Mouse (Mus musculus) cerebellum, postnatal 25 days (tissue): ENCODE data around the gene Col19a1.

Source experiments
- DNase-seq, 2 experiments: peaks; one replicate each; pipeline ENCODE4 v3.0.0; 2021; ENCODE audit warnings: mixed read lengths in 2 of 2

Gene Col19a1

DNA sequence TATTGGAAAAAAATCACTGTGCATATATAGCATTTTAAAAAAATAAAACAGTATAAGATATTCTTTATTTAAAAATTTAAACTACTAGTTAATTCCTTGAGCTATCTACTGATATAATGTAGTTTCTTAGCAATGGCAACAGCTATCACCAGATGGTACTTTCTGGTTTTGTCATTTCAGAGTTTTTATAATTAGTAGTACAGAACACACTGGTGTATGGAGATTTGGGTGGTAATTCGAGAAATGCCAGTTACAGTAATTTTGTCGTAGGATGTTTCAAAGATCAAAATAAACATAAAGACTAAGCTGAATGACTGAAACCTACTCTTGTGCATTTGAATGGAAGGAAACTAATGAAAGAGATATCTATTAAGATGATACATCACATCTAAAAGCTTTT, 129.3 kb downstream of the Col19a1 start:
- no peak for DNase-seq

DNA sequence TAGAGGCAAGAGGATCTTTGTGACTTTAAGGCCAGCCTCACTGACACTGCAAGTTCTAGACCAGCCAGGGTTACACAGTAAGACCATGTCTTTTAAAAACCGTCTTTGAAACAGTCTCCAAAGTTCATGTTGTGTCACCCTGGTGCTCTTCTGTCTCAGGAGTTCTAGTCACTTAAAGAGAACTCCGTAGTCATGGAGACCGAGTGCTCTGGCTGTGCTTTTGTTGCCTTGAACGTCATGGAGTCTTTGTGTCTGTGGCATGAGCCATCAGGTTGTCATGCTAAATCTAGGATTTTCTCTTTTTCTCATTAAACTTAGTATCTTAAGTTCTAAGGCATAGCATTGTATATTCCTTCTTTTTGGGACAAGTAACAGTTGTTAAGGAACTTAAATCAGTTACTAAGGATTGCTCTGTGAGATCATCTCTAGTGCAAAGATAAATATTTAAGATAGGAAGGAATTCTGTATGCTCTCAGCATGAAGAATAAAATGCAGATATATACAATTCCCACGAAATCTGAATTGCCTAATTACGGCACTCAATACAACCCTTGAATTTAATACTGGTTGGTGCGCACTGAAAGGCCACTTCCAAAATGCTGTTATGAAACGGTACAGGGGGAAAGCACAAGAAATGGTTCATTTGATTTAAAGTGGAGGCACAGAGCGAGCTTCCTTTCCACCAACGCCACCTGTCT, 134.6 kb downstream of the Col19a1 start:
- no peak for DNase-seq

DNA sequence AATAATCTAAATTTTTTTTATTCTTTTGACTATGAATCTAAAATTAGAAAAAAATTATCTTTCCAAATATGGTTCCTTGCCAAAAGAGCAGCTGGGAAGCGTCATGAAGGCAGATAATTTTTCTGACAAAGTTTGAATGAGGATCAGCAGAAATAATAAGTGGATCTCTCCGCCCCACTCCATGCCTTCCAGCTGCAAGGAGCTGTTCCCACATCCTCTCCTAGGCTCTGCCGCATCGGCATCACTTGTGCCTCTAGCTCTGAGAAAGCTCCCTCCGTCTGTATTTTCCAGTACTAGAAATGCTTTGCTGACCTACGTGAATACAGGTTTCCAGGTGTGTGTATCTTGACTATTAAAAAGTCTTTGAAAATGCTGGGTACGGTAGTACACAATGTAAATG, 135.1 kb downstream of the Col19a1 start:
- DNase-seq, result no peak

GRCm38 (mm10) chr1:24437425-24437824, 149.8 kb downstream of the Col19a1 start:
- no peak for DNase-seq

DNA sequence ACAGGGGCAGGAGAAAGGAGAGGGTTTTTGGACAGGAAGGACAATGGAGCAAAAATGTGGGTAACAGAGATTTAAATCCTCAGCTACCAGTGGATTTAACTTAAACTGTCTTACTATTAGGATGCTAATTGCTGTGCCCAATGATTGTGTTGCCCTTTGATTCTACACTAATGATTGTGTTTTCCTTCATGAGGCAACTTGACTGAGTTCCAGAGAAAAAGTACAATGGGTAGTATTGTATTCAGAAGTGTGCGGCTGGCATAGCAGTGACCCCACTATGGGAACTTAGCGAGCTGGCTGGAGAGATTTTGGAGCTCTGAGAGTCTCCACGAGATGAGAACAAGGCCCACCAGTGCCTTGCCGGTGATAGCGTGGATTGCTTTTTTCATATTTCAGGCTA, 159.0 kb downstream of the Col19a1 start:
- no peak for DNase-seq

DNA sequence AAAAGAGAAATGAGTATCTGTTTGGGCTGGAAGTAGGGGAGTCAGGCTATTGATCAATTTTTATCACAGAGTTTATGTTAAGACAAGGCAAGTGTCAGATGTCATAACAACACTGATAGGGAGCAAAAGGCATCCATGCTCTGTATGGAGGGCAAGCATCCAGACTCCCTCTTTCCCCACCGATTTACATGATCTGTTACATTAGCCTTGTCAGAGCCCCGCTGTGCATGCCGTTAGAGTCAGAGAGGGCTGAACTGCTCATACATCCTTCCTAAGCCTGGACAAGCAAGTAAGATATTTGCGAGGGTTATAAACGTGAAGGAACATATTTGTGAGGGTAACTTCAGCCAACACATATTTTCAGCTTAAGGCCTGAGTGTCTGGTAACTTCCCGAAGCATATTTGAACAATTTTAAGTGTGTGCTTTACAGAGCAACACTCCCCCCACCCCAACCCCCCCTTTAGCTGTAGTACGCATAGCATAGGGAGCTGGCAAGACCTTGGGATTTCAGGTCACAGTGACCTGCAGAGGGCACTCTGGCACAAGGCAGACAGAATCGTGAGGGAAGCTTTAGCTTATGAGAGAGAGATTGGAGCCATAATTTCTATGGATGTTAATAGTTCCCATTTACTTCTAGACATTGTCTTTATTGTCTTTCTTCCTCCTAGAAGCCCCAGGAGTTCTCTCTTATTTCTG, 209.0 kb downstream of the Col19a1 start:
- DNase-seq, result peak; percentile 67 to 84

GRCm38 (mm10) chr1:24374902-24375301, 212.4 kb downstream of the Col19a1 start:
- peak in 1 of 2 experiments; percentile 59 for DNase-seq

DNA sequence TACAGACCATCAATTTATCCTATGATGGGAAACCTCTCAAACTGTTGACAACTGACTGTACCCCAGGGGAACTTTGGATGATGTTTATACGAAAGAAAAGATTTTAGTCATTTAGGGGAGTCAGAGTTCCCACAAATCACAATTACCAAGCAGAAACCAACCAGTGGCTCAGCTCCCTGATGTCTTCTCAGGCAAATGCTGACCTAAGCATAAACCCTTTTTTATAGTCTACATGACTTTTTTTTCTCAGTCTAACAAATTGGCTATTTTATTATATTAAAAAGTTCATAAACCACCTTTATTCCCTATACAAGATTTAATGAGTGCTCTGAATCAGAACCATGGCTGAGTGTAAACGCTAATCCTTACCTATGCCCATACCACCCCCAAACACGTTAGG, 213.6 kb downstream of the Col19a1 start:
- DNase-seq, result no peak

GRCm38 (mm10) chr1:24372471-24373258, 214.6 kb downstream of the Col19a1 start:
- peak; percentile 27 to 37 for DNase-seq

- peak; percentile 58 to 72 for DNase-seq
Measured at GRCm38 (mm10) chr1:24367570-24368517, 219.4 kb downstream of the Col19a1 start.

DNA sequence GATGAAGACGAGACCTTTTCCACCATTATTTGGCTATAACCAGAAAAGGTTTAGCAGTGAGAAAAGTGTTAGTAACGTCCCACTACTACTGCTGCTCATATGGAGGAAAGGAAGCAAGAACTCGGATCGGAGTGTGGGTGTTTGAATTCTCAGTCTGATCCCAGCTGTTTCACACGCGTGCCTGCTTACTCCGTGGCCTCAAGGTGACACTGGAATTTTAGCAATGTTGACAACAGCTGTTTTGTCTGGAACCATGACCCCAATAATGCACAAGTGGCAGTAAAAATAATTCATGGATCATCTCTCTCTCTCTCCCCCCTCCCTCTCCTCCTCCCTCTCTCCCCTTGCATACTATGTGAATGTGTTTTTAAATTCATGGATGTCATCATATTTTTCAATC, 222.5 kb downstream of the Col19a1 start:
- no peak for DNase-seq

DNA sequence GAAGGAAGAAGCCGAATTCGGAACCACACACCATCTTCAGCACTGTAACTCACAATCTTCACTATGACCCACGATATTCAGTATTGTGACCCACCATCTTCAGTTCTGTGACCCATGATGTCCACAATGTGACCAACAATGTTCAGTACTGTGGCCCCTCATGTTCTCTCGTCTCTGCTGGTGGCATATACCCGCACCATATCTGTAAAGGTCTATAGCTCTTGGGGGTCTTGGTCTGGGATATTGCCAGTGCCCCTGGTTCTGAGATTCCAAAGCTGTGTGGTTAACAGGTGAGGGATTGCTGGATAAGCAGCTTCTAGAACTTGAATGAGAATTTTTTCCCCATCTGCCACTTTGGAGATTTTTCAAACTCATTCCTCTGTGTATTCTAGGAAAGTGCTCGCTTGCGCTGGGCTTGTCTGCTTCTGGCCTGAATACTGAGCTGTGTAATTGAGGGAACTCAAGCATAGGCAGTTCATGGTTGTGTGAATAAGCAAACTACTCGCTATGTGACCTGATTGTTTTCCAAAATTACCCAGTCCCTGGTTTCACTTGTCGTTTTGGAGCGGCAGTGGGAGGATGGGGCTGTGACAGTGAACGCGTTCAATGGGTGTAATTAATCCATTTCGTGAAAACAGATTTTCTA, 225.2 kb downstream of the Col19a1 start:
- peak; percentile 44 to 54 for DNase-seq

- no peak for DNase-seq
Measured at GRCm38 (mm10) chr1:24349462-24350217, 237.6 kb downstream of the Col19a1 start.

DNA sequence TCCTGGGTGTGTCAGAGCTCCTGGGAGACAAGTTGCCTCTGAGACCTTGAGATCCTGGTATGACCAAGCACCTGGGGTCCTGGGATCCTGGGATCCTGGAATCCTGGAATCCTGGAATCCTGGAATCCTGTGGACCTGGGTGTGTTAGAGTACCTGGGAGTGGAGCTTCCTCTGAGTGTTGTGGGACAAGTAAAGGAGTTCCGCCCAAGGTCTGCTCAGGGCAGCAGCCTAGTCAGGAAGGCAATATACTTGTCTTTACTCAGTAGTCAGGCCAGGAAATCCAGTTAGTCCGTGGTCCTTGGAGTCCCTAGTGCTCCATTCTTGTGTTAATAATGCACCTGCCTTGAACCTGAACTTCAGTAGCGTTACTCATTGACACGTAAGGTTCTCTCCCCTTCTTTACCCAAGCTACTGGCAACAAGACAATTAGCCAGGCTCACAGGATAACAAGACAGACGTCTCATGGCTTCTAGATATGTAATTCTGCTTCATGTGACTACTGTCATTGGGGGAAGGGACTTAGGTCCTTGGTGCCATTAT, 239.6 kb downstream of the Col19a1 start:
- no peak for DNase-seq

DNA sequence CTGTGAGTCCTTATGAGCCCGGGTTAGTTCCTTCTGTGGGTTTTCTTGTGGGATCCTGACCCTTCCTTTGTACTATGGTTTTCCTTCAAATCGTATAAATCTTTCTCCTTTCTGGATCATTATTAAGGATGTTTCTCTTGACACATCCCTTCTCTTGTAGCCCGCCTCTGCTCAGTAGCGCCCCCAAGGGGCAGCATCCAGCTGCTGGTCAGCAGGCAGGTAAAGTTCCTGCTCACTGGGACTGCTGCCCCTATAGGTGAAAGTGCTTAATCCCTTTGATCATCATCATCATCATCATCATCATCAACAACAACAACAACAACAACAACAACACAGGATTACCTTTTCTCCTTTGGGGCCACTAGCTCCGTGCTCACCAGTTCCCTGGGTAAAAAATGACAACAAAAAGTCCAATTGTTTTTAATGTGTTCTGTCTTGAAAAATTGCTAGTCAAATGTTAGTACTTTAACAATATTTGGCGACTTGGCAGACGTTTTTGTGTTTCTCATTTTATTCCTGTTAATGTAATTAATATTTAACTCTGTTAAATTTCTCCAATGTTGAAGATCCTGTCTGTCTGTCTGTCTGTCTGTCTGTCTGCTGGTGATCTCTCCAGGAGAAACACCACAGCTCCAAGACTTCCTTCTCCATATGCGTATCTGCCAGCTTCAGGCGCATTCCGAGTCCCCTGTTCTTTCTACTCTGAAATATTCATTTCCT, 249.6 kb downstream of the Col19a1 start:
- no peak for DNase-seq

DNA sequence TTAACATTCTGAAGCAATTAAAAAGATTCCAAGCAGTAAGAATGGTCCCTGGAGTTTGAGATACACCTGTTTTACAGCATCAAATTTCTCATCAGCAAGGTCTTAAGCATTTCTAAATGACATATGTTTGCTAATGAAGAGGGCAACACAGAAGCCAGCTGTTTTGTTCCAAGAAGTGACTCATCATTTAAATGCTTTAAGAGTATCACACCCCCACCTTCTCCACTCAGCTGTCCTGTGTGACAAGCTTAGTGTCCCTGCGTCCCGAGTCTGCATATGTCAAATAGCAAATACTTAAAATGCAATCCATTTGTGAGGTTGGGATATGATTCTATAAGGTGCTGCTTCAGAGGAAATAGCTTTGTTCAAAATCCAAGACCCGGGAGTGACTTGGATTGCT, 251.2 kb downstream of the Col19a1 start:
- no peak for DNase-seq

- DNase-seq, result no peak
Measured at GRCm38 (mm10) chr1:24316961-24317589, 270.2 kb downstream of the Col19a1 start.

DNA sequence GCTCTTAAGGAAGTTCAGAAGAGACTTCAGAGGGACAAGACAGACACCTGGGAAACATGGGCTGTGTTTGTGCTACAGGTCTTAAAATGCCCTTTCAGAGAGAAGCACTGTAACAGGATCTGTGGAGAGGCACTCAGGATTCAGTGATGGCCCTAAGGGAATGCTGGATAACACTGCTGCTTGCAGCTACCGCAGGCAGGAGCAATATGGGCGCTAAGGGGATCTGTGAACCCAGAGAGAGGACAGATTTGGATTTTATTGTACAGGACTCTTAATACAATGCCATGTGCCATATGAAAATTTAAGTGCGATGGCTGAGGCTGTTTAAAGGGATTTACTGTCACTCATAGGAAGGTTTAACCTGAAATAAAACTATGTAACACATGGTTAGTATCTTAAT, 270.8 kb downstream of the Col19a1 start:
- no peak for DNase-seq

GRCm38 (mm10) chr1:24310847-24311246, 276.4 kb downstream of the Col19a1 start:
- no peak for DNase-seq

- DNase-seq, result no peak
Measured at GRCm38 (mm10) chr1:24310193-24310592, 277.1 kb downstream of the Col19a1 start.
